Mouse (Mus musculus): Measurements from ENCODE around the gene Ftsj1.

GRCm38 (mm10) chrX:8222678-8223421, 29.4 kb downstream of the Ftsj1 start:
- TF ChIP-seq CTCF (IDR thresholded peaks at IDR 0.05; ENCODE audit: extremely low read depth, insufficient read depth, low read length) = no peak
- TF ChIP-seq POLR2A (IDR thresholded peaks at IDR 0.05; ENCODE audit: extremely low read depth, insufficient read depth, low read length) = no peak

Data from cortical plate, adult 2 months (tissue).